Mouse (Mus musculus) gastrocnemius, postnatal 10 days (tissue): Measurements from ENCODE around the gene Gm26657. TPM values are rescaled to one million over a fixed set of nuclear protein-coding genes. Genes with fewer than 3 reads are reported as not detected.

Experiments
- DNase-seq: peaks from one replicate; pipeline ENCODE4 v3.0.0; 2021; ENCODE audit warnings: mixed read lengths
- long read RNA-seq, 2 experiments: library from polyadenylated mRNA; stranded (forward); transcript quantifications; one replicate each; pipeline ENCODE4 v2.0.0; 2021
- total RNA-seq, 2 experiments: library from RNA; stranded (reverse); gene quantifications; 2 replicates each; pipeline ENCODE4 v1.2.3; 2021

Gm26657 gene
- total RNA-seq: not detected
- long read RNA-seq, experiment 1: 0 reads
- long read RNA-seq, experiment 2: 0 reads

DNA sequence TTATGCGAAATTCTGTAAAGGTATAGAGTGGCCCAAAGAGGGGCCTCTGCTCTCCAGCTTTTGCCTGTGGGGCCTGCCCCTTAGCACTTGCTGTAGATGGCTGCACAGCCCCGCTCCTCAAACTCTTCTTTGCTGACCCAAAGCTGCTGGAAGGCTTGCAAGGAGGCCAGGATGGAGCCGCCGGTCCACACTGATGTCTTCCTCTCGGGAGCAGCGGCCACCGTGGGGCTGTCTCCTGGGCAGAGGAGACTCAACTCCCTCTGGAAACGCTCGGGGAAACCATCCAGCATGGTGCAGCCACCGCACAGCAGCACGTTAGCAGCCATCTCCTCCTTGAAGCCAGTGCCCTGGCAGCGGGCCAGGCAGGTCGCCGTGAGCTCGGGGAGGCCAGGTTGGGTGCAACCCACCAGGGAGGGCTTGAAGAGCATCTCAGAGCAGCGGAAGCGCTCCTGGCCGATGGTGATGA is at the start of gene Gm26657:
Gene Gm26657 (plus strand): TSS at position 51 of the 466 bp plus-strand sequence.
- DNase-seq: no peak

DNA sequence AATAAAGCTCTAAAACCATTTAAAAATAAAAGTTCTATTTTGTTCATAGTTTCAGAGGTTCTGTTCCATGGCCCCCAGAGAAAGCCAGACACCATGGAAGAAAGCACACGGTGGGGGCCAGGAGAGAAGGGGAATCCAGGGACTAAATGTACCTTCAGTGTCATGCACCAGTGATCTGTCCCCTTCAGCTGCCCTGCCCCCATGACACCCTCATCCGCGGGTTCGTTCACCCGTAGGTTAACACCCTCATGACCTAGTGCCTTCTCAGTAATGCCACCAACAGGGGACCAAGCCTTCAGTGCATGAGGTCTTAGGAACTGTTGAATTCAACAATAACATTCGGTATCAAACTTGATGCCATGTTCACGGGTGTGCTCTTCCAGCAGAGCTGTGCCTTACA is 43.5 kb upstream of the Gm26657 start:
- DNase-seq: no peak

DNA sequence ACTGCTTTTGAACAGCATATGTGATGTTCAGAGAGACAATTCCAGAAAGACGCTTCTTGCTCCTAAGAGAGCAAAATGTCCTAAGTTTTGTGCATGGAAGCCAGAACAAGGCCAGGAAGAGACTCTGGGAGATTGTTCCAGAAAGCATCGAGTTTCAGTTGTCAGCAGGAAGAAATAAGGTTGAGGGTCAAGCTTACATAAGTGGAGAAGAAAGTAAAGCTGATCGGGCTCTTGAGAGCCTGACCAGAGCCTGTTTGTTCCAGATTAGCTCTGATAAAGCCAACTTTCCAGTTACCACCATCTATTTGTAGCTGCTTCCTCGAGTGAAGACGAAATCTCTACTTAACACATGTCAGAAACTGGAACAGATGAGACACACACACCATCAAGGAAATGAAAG is 41.2 kb upstream of the Gm26657 start:
- no peak for DNase-seq

DNA sequence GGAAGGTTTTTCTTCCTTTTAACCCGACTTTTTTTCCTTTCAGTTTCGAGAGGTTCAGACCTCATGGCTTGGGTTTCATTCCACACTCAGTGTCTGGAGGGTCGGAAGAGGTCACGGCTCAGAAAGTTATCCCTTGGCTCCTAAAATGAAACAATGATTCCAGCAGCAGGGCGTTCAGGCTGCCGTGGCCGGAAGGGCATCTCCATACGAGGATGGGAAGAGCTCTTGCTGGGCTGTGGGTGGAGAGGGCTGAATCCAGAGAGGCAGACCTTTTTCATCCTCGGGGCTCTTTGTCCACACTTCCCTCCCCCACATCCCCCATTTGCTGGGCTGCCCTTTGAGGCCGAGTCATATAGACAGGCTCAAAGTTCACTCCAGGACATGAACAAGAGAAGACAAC is 37.6 kb upstream of the Gm26657 start:
- peak; percentile 19 for DNase-seq

DNA sequence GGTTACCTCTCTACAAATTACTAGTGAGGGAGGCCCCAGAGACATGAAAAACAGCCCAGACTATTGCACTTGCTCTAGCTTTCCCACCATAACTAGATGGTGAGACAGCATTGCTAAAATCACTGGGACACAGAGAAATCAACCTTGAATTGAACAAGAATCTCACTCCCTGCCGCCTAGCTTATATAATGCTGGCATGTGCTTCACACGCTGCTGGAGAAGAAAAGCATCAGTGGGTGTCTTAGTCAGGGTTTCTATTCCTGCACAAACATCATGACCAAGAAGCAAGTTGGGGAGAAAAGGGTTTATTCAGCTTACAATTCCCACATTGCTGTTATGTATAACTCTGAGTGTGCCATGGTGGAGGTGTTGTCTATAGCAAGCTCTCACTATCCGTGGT is 26.7 kb upstream of the Gm26657 start:
- DNase-seq: no peak

DNA sequence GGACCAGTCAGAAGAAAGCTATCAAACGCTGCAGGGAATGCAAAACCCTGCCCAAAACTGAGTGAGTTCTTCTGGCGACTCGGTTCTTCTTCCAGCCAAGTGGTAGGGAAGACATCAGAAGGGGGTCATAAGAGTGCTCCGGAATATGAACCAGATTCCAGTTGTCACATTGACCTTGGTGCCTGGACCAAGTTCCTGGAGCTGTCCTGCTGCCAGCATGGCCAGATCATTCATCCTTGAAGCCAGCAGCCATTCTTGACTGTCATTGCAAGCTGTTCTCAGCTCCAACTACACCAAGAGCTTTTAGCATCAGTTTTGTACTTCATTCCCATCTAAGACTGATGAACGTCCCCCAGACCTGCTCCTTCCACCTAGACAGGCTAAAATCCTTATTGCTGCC is 23.1 kb upstream of the Gm26657 start:
- no peak for DNase-seq

DNA sequence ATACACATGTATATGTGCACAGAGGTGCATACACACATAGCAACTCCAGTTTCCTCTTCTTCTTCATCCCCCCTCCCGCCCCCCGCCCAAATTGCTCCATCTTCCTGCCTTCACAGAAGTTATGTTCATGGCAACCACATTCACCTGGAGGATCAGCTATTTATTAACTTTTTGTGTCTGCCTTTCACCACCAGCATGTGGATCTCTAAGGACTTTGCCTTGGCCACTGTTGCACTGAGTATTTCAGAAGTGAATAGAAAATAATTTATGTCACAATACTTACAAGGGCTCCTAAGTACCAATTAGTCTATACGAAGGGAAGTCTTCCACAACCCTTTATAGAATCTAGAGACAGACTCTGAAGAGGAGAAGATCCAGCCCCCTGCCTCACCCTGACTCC is 21.9 kb upstream of the Gm26657 start:
- DNase-seq: no peak

DNA sequence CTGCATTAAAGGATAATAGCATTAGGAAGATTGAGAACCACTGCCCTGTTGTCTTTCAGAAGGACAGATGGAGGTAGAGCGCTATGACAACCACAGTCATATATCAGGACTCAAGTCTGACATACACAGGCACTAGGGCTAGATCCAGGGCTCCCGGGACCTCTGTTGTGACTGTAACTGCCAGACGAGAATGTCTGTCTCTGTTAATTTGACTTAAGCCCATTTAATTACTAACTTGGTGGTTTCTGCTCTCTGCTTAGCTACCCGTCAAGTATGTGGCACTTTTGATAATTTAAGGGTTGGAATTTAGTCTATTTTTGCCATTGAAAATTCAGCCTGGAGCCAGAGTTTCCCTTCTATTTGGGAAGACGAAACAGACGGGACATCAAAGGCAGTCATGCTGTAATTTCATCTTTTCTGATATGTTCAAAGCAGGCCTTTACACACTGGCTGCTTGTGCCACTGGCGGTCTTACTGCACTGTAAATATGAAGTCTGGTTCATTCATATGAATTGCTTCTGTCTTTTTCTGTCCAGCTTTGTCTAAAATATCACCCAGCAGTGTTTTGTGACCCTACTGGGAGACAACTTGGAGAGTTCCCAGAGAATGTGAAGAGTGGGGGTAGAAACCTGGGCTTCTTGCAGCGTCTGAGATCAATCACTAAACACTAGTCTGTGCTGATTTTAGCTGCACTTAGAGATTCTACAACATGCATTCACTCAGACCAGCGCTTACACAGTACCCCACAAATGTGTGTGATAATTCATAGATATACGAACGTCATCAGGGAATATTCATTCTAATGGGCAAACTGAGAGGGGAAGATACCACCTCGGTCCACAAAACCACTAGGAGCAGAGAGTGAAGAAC is 21.1 kb upstream of the Gm26657 start:
- no peak for DNase-seq

DNA sequence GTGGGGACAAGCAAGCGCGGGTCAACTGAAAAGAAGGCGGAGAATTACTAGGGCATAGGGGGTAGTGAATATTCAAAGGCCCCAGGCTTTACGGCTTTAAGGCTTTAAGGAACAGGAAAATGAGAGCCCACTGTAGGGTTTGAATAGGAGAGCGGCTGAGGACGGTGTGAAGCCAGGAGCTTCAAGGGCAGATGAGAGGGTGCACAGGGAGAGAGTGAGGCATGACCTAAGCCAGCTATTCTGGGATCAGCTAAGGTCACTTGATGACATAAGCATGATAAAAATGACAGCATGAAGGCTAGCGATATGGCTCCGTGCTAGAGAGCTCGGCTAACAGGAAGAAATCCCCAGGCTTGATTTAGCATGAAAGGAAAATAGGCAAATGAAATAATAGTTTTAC is 20.4 kb upstream of the Gm26657 start:
- DNase-seq: no peak

DNA sequence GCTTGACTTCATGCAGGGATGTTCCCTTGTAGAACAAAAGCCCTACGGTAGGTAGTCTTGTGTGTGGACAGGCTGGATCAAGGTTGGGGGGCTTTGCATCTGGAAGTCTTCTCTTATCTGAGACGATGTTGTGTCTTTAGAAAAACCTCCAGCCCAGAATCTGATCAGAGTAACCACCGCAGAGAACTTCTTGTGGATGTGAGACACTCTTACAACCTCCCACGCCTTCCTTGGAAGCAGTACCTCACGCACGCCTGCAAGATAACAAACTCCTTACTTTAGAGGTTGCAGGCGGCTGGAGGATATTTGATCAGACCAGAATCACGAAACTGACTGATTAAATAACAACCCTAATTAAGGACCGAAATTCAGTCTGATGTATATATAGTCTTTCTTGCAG is 19.5 kb upstream of the Gm26657 start:
- no peak for DNase-seq

DNA sequence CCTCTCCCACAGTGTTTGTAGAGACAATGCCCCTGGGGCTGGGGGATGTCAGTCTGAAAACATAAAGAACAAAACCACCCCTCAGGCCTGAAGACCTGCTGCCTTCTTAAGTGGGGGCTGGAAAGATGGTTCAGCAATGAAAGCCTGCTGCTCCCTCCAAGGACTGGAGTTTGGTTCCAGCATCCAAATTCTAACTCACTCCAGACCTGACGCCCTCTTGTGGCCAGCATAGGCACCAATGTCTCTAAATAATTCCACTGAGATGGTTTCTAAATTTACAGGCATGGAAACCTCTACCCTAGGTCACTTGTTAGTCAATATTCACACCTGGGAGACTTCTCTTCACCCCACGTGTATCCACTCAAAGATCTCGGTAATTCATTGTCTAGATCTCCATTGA is 18.4 kb upstream of the Gm26657 start:
- DNase-seq: peak; percentile 49

DNA sequence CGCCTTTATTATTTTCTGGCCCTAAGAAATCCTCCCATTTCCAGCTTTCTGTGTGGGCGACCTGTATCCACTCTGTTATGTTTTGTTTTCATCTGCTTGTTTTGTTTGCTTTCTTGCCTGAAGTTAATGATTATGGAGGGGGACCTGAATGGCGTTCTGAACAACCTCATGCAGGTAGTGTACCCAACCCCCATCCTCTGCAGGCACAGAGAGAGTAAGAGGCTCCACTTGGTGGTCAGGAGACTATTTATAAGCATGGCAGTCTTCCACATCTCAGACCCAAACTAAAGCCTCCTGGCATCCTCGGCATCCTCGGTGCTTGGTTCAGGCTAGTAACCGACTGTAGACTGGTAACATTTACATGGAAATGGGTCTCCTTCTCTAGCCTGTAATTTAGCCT is 17.5 kb upstream of the Gm26657 start:
- DNase-seq: no peak

DNA sequence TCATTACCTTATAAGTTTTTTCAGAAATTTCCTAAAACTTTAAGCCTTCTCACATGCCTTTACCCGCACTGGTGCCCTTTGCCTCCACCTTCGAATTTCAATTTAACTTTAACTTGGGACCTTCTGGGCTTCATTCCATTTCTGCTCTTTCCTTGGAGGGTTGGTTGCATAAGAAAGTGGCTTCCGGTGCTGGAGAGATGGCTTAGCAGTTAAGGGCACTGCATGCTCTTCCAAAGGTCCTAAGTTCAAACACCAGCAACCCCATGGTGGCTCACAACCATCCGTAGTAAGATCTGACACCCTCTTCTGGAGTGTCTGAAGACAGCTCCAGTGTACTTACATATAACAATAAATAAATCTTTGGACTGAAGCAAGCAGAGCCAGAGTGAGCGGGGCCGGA is 16.6 kb upstream of the Gm26657 start:
- DNase-seq: no peak

DNA sequence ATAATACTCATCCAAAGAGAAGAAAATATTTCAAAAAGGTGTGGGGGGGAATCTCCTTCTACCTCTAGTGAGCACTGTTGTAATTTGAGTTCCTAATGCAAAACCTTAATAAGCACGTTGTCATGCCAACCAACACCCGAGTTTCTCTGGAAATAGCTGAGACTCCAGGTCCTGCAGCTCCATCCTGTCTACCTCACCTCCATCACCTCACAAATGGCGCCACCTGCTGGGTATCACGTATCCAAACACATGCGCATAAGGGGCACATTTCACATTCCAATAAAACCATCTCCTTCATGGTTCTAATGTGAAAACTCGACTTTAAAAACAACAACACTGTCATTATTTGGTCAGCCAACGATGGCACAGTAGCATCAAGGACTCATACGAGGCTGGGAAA is 14.0 kb upstream of the Gm26657 start:
- no peak for DNase-seq

DNA sequence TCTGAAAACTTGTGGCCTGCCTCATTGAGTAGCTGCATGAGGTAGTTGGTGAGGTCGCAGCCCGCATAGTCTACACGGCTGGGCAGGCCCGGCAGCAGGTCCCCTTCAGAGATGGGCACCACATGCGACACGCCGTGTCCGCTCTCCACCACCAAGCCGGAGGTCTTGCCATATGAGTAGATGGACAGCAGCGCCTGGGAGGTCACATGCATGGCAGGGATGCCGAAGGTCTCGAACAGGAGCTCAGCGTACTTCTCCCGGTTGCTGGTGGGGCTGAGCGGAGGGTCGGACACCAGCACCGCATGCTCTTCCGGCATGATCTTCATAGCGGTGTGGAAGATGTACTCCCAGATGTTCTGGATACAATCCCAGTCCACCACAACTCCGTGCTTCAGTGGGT is 741 bp downstream of the Gm26657 start:
- DNase-seq: no peak

DNA sequence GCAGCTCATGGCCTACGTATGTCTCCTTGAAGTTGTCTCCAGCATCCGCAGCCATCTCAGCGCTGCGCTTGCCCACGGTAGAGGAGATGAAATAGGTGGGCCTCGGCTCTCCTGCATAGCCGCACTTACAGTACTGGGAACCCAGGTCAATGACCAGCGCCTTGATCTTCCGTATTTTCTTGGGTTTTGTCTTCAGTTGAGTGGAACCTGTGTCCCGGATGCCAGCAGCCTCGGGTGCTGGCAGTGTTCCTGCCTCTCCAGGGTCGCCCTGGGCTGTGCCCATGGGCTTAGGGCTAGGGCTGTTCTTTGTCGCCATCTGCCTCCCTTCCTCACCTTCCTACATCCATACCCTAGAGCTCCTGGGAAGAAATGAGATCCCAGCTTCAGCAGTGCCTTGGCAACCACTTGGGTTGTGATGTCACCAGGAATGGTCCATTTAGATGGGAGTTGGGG is 1.2 kb downstream of the Gm26657 start, which contains the start of gene Actl7b:
Gene Actl7b (minus strand): TSS at position 403 of the 453 bp plus-strand sequence.
- DNase-seq: no peak

DNA sequence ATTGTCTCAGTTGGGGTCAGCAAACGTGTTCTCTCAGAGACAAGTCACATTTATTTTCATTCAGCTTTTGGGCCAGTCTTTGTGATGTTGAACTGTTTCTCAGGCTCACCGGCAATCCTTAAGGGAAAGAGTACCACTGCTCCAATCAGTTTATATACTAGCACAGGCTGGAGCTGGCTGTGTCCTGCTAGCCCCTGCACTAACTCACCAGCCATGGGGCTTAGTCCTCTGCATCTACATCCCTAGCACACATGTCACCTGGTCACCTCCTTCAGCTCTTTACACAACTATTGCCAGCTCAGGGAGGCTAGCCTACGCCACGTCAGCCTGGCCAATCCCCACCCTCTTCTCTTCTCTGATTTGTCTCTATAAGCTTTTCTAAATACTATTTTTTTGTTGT is 2.8 kb downstream of the Gm26657 start:
- DNase-seq: no peak

DNA sequence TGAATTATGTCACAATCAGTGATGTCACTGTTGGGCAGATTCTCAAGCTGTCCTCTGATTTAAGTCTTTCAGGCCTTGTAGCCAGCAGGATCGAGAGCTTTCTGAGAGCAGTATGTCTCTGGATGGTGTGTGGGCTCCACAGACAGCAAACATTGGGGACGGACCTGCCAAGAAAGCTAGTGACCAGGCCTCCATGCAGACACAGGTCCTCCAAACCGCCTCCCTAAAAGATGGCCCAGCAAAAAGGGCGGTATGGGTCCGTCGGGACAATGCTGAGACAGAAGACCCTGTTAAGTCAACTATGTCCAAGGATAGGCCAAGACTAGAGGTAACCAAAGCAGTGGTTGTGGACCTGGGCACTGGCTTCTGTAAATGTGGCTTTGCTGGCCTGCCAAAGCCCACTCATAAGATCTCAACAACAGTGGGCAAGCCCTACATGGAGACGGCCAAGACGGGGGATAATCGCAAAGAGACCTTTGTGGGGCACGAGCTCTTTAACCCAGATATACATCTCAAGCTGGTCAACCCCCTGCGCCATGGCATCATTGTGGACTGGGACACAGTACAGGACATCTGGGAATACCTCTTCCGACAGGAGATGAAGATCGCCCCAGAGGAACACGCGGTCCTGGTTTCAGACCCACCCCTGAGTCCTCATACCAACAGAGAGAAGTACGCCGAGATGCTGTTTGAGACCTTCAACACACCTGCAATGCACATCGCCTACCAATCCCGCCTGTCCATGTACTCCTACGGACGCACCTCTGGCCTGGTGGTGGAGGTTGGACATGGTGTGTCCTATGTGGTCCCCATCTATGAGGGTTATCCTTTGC is 3.7 kb downstream of the Gm26657 start, which contains the start of gene Actl7a:
Gene Actl7a (plus strand): TSS at position 51 of the 833 bp plus-strand sequence.
- no peak for DNase-seq

DNA sequence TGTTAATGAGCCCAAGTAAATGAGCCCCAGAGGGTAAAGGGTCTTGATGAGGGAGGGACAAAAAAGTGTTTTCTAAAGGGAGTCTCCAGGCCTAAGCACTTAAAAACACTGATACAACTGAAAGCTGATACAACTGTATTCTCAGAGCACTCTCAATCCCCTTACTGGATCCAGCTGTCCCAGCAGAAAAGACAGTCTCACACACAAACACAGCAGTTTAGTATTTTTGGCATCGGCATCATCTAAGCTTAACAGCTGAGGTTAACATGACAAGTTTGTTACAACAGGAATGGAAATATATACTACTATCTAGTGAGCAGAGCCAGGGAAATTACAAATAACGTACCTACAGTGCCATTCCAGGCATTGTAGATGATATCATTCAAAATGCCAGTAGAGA is 6.5 kb downstream of the Gm26657 start:
- no peak for DNase-seq

DNA sequence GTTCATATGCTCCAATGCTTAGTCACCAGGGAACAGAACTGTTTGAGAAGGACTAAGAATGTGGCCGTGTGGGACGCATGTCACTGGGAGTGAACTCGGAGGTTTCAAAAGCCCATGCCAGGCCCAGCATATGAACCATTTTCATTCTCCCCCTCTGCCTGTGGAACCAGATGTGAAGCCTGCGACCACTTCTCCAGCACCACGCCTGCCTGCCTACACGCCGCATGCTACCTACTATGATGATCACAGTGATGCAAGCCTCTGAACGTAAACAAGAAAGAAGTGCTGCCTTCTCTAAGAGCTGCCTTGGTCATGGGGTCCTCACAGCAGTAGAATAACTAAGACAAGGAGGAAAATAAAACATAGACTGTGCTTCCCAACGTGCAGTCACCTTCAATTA is 7.6 kb downstream of the Gm26657 start:
- DNase-seq: no peak

DNA sequence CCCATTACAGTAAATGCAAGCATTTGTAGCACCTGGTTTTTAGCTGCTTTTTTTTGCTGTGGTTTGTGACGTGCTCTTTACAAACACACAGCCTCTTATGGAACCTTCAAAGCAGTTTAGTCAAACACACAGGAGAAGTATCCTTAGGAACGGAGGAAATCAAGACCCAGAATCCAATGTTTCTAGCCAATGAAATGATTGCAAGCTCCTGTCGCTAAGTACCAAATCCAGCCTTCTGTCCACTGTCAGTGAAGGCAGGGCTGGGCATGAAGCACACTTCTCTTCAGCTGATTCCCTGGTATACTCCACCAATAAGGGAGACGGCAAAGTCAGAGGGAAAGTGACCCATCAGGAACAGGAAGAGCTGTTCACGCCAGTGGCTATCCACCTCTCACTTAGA is 16.2 kb downstream of the Gm26657 start:
- DNase-seq: no peak

DNA sequence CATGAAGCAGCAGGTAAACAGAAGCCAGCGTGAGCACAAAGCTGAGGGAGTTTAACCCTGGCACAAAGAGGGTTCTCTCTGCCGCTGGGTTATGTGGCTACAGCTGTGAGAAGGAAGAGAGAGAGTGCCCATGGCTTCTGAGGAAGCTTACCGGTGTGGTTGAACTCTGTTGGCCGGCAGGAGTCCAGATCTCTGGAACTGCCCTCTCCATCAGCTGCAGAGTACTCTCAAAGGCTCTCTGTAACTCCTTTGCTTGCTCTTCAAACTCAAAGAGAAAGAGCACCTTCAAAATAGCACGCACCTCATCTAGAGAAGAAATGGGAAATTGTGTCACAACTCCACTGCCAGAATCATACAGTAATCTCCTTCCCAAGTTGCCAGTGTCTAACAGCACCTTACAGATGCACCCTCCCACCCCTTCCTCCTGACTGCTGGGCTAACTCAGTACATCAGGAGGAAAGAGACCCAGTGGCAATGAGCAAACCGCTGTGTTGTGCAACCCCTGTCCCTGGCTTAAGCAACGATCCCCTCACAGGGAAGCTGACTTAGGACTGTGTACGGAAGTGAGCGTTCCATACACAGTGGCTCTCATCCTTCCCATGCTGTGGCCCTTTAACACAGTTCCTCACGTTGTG is 17.2 kb downstream of the Gm26657 start:
- no peak for DNase-seq

DNA sequence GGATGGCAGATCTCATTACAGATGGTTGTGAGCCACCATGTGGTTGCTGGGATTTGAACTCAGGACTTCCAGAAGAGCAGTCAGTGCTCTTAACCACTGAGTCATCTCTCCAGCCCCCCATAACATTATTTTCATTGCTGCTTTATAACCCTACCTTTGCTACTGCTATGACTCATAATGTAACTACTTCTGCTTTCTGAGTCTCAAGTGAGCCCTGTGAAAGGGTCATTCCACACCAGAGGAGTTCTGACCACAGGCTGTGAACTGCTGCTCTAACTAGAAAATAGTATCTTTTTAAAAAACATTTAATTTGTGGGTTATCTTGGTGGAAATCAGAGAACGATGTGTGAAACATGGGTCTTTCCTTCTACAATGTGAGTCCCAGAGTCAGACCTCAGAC is 17.8 kb downstream of the Gm26657 start:
- no peak for DNase-seq
